Mouse (Mus musculus): Measurements from ENCODE around the gene Ankrd44.

GRCm38 (mm10) chr1:54837721-54838485 is 88.3 kb downstream of the Ankrd44 start:
- TF ChIP-seq CEBPB (IDR thresholded peaks at IDR 0.05; ENCODE audit: low read depth) (no peak), MAX (IDR thresholded peaks at IDR 0.05) (no peak), USF1 (IDR thresholded peaks at IDR 0.05; ENCODE audit: low read depth) (no peak), CTCF (IDR thresholded peaks at IDR 0.05; ENCODE audit: control insufficient read depth, insufficient read depth, insufficient read length) (no peak), FOSL1 (IDR thresholded peaks at IDR 0.05; ENCODE audit: insufficient read depth, low read length, poor library complexity, severe bottlenecking) (no peak), MYOD1 (IDR thresholded peaks at IDR 0.05; ENCODE audit: control insufficient read depth, insufficient read length, low read depth) (no peak)
